Mouse (Mus musculus) ES-Bruce4 (cell line): ENCODE results near the gene Gpr156.

Source experiments
- EP300 ChIP-seq: IDR thresholded peaks from 2 replicates; pipeline ENCODE4 v1.6.1; 2011; ENCODE audit warnings: low read depth, low read length; ENCODE audit not compliant: insufficient read depth
- POLR2A ChIP-seq: IDR thresholded peaks from one replicate; pipeline ENCODE4 v1.8.1; 2011; ENCODE audit warnings: low read length; ENCODE audit not compliant: insufficient read depth

- TF ChIP-seq EP300, result no peak
- no peak for TF ChIP-seq POLR2A
Observed at GRCm38 (mm10) chr16:38002485-38002884, 86.2 kb downstream of the Gpr156 start.
